Mouse (Mus musculus): ENCODE measurements around the gene Psme4. TPM values are rescaled to one million over a fixed set of nuclear protein-coding genes. Genes with fewer than 3 reads are reported as not detected.

Gene Psme4
- polyA plus RNA-seq, 1 experiment from 2014 or later: 34.2 TPM

GRCm38 (mm10) chr11:30799496-30799895 lies 28.0 kb downstream of the Psme4 start:
- Histone ChIP-seq H3K4me2 (ENCODE audit: low read depth) (no peak overlapping the region), H3K36me3 (ENCODE audit: control insufficient read depth, insufficient read depth, low read length) (no peaks in the 10 kb centered on the region), H3K9ac (ENCODE audit: low read length) (no peak overlapping the region), H3K27ac (ENCODE audit: low read depth, low read length) (no peak overlapping the region), H3K27me3 (ENCODE audit: control insufficient read depth, insufficient read depth, low read length) (no peaks in the 10 kb centered on the region), H3K4me1 (ENCODE audit: control insufficient read depth, insufficient read depth, low read length) (no peaks in the 10 kb centered on the region), H3K9me3 (ENCODE audit: control insufficient read depth, low read length) (no peaks in the 10 kb centered on the region), H3K4me3 (ENCODE audit: low read depth, low read length) (no peak overlapping the region)
- DNase-seq (ENCODE audit: low spot score) (peak; percentile 52), ATAC-seq (ENCODE audit: insufficient read depth, low FRiP score, low TSS enrichment) (no peak)
- 81% methylated on average over 1 of the region's 1 CpGs for WGBS

GRCm38 (mm10) chr11:30800091-30800490 lies 28.6 kb downstream of the Psme4 start:
- Histone ChIP-seq H3K4me3 (ENCODE audit: low read depth, low read length) (no peak overlapping the region), H3K4me1 (ENCODE audit: control insufficient read depth, insufficient read depth, low read length) (no peaks in the 10 kb centered on the region), H3K4me2 (ENCODE audit: low read depth) (no peak overlapping the region), H3K27me3 (ENCODE audit: control insufficient read depth, insufficient read depth, low read length) (no peaks in the 10 kb centered on the region), H3K9me3 (ENCODE audit: control insufficient read depth, low read length) (no peaks in the 10 kb centered on the region), H3K36me3 (ENCODE audit: control insufficient read depth, insufficient read depth, low read length) (no peaks in the 10 kb centered on the region), H3K27ac (ENCODE audit: low read depth, low read length) (no peak overlapping the region), H3K9ac (ENCODE audit: low read length) (no peak overlapping the region)
- DNase-seq (ENCODE audit: low spot score) (no peak), ATAC-seq (ENCODE audit: insufficient read depth, low FRiP score, low TSS enrichment) (no peak)

- Histone ChIP-seq H3K9me3 (ENCODE audit: control insufficient read depth, low read length) (no peaks in the 10 kb centered on the region), H3K27me3 (ENCODE audit: control insufficient read depth, insufficient read depth, low read length) (no peaks in the 10 kb centered on the region), H3K4me3 (ENCODE audit: low read depth, low read length) (no peak overlapping the region), H3K27ac (ENCODE audit: low read depth, low read length) (no peak overlapping the region), H3K4me2 (ENCODE audit: low read depth) (no peak overlapping the region), H3K4me1 (ENCODE audit: control insufficient read depth, insufficient read depth, low read length) (no peaks in the 10 kb centered on the region), H3K36me3 (ENCODE audit: control insufficient read depth, insufficient read depth, low read length) (no peaks in the 10 kb centered on the region), H3K9ac (ENCODE audit: low read length) (no peak overlapping the region)
- whole genome bisulfite sequencing: 93% methylated on average over 1 of the region's 1 CpGs
- no peak for DNase-seq (ENCODE audit: low spot score)
- no peak for ATAC-seq (ENCODE audit: insufficient read depth, low FRiP score, low TSS enrichment)
Measured at GRCm38 (mm10) chr11:30802421-30802820, 30.9 kb downstream of the Psme4 start.

- Histone ChIP-seq H3K9ac (ENCODE audit: low read length) (no peak overlapping the region), H3K27ac (ENCODE audit: low read depth, low read length) (no peak overlapping the region), H3K4me1 (ENCODE audit: control insufficient read depth, insufficient read depth, low read length) (no peaks in the 10 kb centered on the region), H3K4me3 (ENCODE audit: low read depth, low read length) (no peak overlapping the region), H3K27me3 (ENCODE audit: control insufficient read depth, insufficient read depth, low read length) (no peaks in the 10 kb centered on the region), H3K9me3 (ENCODE audit: control insufficient read depth, low read length) (no peaks in the 10 kb centered on the region), H3K36me3 (ENCODE audit: control insufficient read depth, insufficient read depth, low read length) (peaks cover 4% of the 10 kb centered on the region), H3K4me2 (ENCODE audit: low read depth) (no peak overlapping the region)
- WGBS: 92% methylated on average over 5 of the region's 5 CpGs
- DNase-seq (ENCODE audit: low spot score) (no peak), ATAC-seq (ENCODE audit: insufficient read depth, low FRiP score, low TSS enrichment) (no peak)
Measured at GRCm38 (mm10) chr11:30821116-30821515, 49.6 kb downstream of the Psme4 start.

GRCm38 (mm10) chr11:30838793-30839192 lies 67.3 kb downstream of the Psme4 start:
- no peak overlapping the region for H3K27ac ChIP-seq (ENCODE audit: low read depth, low read length)
- WGBS: 95% methylated on average over 2 of the region's 2 CpGs
- H3K9me3 ChIP-seq (ENCODE audit: control insufficient read depth, low read length): no peaks in the 10 kb centered on the region
- H3K9ac ChIP-seq (ENCODE audit: low read length): no peak overlapping the region
- H3K4me1 ChIP-seq (ENCODE audit: control insufficient read depth, insufficient read depth, low read length): no peaks in the 10 kb centered on the region
- no peaks in the 10 kb centered on the region for H3K27me3 ChIP-seq (ENCODE audit: control insufficient read depth, insufficient read depth, low read length)
- no peak overlapping the region for H3K4me2 ChIP-seq (ENCODE audit: low read depth)
- H3K36me3 ChIP-seq (ENCODE audit: control insufficient read depth, insufficient read depth, low read length): 0 out of 2 replicates have a peak, but pooled peaks cover 4% of the 10 kb centered on the region
- DNase-seq (ENCODE audit: low spot score) (no peak), ATAC-seq (ENCODE audit: insufficient read depth, low FRiP score, low TSS enrichment) (no peak)
- no peak overlapping the region for H3K4me3 ChIP-seq (ENCODE audit: low read depth, low read length)

GRCm38 (mm10) chr11:30844355-30844754 lies 72.8 kb downstream of the Psme4 start:
- ATAC-seq (ENCODE audit: insufficient read depth, low FRiP score, low TSS enrichment) (no peak), DNase-seq (ENCODE audit: low spot score) (no peak)
- Histone ChIP-seq H3K27ac (ENCODE audit: low read depth, low read length) (no peak overlapping the region), H3K9ac (ENCODE audit: low read length) (no peak overlapping the region), H3K4me1 (ENCODE audit: control insufficient read depth, insufficient read depth, low read length) (no peaks in the 10 kb centered on the region), H3K4me3 (ENCODE audit: low read depth, low read length) (no peak overlapping the region), H3K27me3 (ENCODE audit: control insufficient read depth, insufficient read depth, low read length) (no peaks in the 10 kb centered on the region), H3K36me3 (ENCODE audit: control insufficient read depth, insufficient read depth, low read length) (0 out of 2 replicates have a peak, but pooled peaks cover 2% of the 10 kb centered on the region), H3K9me3 (ENCODE audit: control insufficient read depth, low read length) (no peaks in the 10 kb centered on the region), H3K4me2 (ENCODE audit: low read depth) (no peak overlapping the region)
- WGBS: 79% methylated on average over 1 of the region's 1 CpGs

GRCm38 (mm10) chr11:30872425-30872824 lies 100.9 kb downstream of the Psme4 start:
- Histone ChIP-seq H3K27me3 (ENCODE audit: control insufficient read depth, insufficient read depth, low read length) (no peaks in the 10 kb centered on the region), H3K4me3 (ENCODE audit: low read depth, low read length) (no peak overlapping the region), H3K4me2 (ENCODE audit: low read depth) (no peak overlapping the region), H3K4me1 (ENCODE audit: control insufficient read depth, insufficient read depth, low read length) (no peaks in the 10 kb centered on the region), H3K9ac (ENCODE audit: low read length) (no peak overlapping the region), H3K9me3 (ENCODE audit: control insufficient read depth, low read length) (no peaks in the 10 kb centered on the region), H3K36me3 (ENCODE audit: control insufficient read depth, insufficient read depth, low read length) (no peaks in the 10 kb centered on the region; the same call in 1 of the 2 replicates), H3K27ac (ENCODE audit: low read depth, low read length) (no peak overlapping the region)
- DNase-seq (ENCODE audit: low spot score): no peak
- ATAC-seq (ENCODE audit: insufficient read depth, low FRiP score, low TSS enrichment): no peak

GRCm38 (mm10) chr11:30885171-30885871 lies 113.8 kb downstream of the Psme4 start, which contains the start of the genes Gpr75 and Asb3:
TSS of gene Gpr75 (plus strand) at chr11:30885358.
TSS of gene Asb3 (plus strand) at chr11:30885416.
- 5% methylated on average over 41 of the region's 41 CpGs for WGBS
- peak within 1 kb of the TSS; percentile 82 for H3K4me2 ChIP-seq (ENCODE audit: low read depth)

GRCm38 (mm10) chr11:30888153-30888552 lies 116.6 kb downstream of the Psme4 start:
- no peaks in the 10 kb centered on the region for H3K9me3 ChIP-seq (ENCODE audit: control insufficient read depth, low read length)
- ATAC-seq (ENCODE audit: insufficient read depth, low FRiP score, low TSS enrichment): no peak
- 92% methylated on average over 2 of the region's 2 CpGs for WGBS

More at GRCm38 (mm10) chr11:30885171-30885871, 113.8 kb downstream of the Psme4 start, which contains the start of the genes Gpr75 and Asb3:
- Histone ChIP-seq H3K4me1 (ENCODE audit: control insufficient read depth, insufficient read depth, low read length) (0 out of 2 replicates have a peak, but pooled peaks cover 5% of the 10 kb centered on the region), H3K4me3 (ENCODE audit: low read depth, low read length) (peak within 1 kb of the TSS; percentile 41), H3K27me3 (ENCODE audit: control insufficient read depth, insufficient read depth, low read length) (no peaks in the 10 kb centered on the region), H3K9me3 (ENCODE audit: control insufficient read depth, low read length) (no peaks in the 10 kb centered on the region), H3K36me3 (ENCODE audit: control insufficient read depth, insufficient read depth, low read length) (no peaks in the 10 kb centered on the region), H3K9ac (ENCODE audit: low read length) (peak within 1 kb of the TSS; percentile 67), H3K27ac (ENCODE audit: low read depth, low read length) (0 out of 2 replicates have a peak within 1 kb of the TSS, but pooled peaks have one; percentile 6)
- ATAC-seq (ENCODE audit: insufficient read depth, low FRiP score, low TSS enrichment) (peak; percentile 90), DNase-seq (ENCODE audit: low spot score) (peak; percentile 68)

More at GRCm38 (mm10) chr11:30888153-30888552, 116.6 kb downstream of the Psme4 start:
- H3K27ac ChIP-seq (ENCODE audit: low read depth, low read length): no peak overlapping the region
- no peak overlapping the region for H3K4me3 ChIP-seq (ENCODE audit: low read depth, low read length)
- H3K9ac ChIP-seq (ENCODE audit: low read length): no peak overlapping the region
- no peaks in the 10 kb centered on the region for H3K27me3 ChIP-seq (ENCODE audit: control insufficient read depth, insufficient read depth, low read length)
- 0 out of 2 replicates have a peak, but pooled peaks cover 5% of the 10 kb centered on the region for H3K4me1 ChIP-seq (ENCODE audit: control insufficient read depth, insufficient read depth, low read length)
- H3K36me3 ChIP-seq (ENCODE audit: control insufficient read depth, insufficient read depth, low read length): no peaks in the 10 kb centered on the region
- no peak for DNase-seq (ENCODE audit: low spot score)
- H3K4me2 ChIP-seq (ENCODE audit: low read depth): no peak overlapping the region

Measured in neural tube, embryonic 11.5 days (tissue).